Mouse (Mus musculus): ENCODE results near the gene Crlf1.

GRCm38 (mm10) chr8:70471856-70472255 is 21.1 kb upstream of the Crlf1 start:
- TF ChIP-seq CTCF (IDR thresholded peaks at IDR 0.05; ENCODE audit: extremely low read depth, insufficient read depth, insufficient read length, insufficient replicate concordance), result no peak
- TF ChIP-seq POLR2A (IDR thresholded peaks at IDR 0.05; ENCODE audit: low read depth, low read length), result no peak

Measured in spleen, adult 2 months (tissue).